Mouse (Mus musculus): Measurements from ENCODE around the gene Hes6. TPM values are rescaled to one million over a fixed set of nuclear protein-coding genes. Genes with fewer than 3 reads are reported as not detected.

Gene Hes6
- polyA plus RNA-seq, 1 experiment from 2014 or later: 127 TPM

DNA sequence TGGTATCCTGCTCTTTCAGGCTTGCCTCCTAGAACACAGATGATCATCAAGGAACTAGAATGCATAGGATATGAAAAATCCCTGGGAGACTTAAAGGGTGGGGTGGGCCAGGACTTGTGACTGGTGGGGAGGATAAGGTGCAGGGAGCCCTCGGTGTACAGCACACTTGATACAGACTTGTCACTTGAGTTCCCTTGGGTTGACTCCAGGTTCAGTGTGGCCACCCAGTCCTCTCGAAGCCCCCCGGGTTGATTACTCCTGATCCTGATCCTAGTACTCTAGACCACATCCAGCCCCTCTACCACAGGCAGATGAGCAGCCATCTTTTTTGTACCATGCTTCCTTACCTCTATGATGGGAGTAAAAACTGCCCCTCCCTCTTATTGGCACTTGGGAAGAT lies 41.1 kb upstream of the Hes6 start:
- H3K27me3 ChIP-seq: peaks cover 15% of the 10 kb centered on the region
- H3K36me3 ChIP-seq: no peaks in the 10 kb centered on the region
- H3K9me3 ChIP-seq: no peaks in the 10 kb centered on the region
- no peak for ATAC-seq (ENCODE audit: insufficient number of reproducible peaks, insufficient read depth, low FRiP score, low TSS enrichment, low read depth)
- H3K9ac ChIP-seq (replicated peaks): no peak overlapping the region
- peaks cover 33% of the 10 kb centered on the region for H3K4me1 ChIP-seq (replicated peaks)
- WGBS: 96% methylated on average over 3 of the region's 3 CpGs
- no peak overlapping the region for H3K4me3 ChIP-seq (replicated peaks)
- no peak overlapping the region for H3K4me2 ChIP-seq
- H3K27ac ChIP-seq: no peak overlapping the region

DNA sequence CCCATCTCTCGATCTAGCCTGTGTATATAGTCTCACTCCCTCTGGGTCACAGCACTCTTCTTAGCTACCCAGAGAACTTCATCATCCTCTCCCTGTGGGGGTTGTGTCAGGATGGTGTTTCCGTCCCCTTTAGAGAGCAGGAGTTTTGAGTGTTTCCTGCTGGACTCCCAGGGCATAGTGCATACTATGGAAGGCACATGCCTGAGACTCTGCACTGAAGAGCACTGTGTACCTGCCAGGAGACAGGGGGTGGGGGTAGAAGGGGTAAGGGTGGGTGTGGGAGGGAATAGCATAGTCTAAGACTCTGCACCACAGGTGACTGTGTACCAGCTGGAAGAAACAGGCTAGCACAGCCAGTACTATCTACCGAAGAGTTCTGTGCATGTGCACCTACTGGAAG lies 40.5 kb upstream of the Hes6 start:
- Histone ChIP-seq H3K4me1 (replicated peaks) (peaks cover 33% of the 10 kb centered on the region), H3K9ac (replicated peaks) (no peak overlapping the region)

DNA sequence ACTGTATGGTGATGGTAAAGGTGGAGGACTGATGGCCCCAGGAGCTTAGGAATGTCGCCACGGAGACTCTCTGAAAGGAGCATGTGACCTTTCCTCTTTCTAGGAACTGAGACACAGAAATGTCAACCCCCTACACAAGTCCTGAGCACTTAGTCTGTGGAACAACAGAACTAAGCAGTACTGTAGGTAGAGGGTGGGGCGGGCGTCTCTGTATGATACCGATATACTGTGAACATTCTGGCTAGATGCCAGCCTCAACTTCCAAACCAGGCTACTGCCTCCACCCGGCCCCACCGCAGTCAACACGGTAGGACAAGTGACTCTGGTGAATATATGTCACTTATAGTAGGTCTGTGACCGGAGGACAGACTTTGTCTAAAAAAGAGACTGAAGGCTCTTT lies 40.1 kb upstream of the Hes6 start:
- H3K36me3 ChIP-seq: no peaks in the 10 kb centered on the region
- H3K4me1 ChIP-seq (replicated peaks): peaks cover 33% of the 10 kb centered on the region
- ATAC-seq (ENCODE audit: insufficient number of reproducible peaks, insufficient read depth, low FRiP score, low TSS enrichment, low read depth): no peak
- 83% methylated on average over 9 of the region's 9 CpGs for WGBS
- no peak overlapping the region for H3K4me2 ChIP-seq
- H3K27me3 ChIP-seq: peaks cover 14% of the 10 kb centered on the region
- H3K9ac ChIP-seq (replicated peaks): no peak overlapping the region
- no peak overlapping the region for H3K4me3 ChIP-seq (replicated peaks)
- no peak overlapping the region for H3K27ac ChIP-seq
- H3K9me3 ChIP-seq: no peaks in the 10 kb centered on the region

More for the DNA sequence above, 40.5 kb upstream of the Hes6 start:
- H3K9me3 ChIP-seq: no peaks in the 10 kb centered on the region
- no peak overlapping the region for H3K4me3 ChIP-seq (replicated peaks)
- no peaks in the 10 kb centered on the region for H3K36me3 ChIP-seq
- no peak overlapping the region for H3K4me2 ChIP-seq
- 86% methylated on average over 3 of the region's 3 CpGs for WGBS
- H3K27me3 ChIP-seq: peaks cover 15% of the 10 kb centered on the region
- ATAC-seq (ENCODE audit: insufficient number of reproducible peaks, insufficient read depth, low FRiP score, low TSS enrichment, low read depth): no peak
- H3K27ac ChIP-seq: no peak overlapping the region

DNA sequence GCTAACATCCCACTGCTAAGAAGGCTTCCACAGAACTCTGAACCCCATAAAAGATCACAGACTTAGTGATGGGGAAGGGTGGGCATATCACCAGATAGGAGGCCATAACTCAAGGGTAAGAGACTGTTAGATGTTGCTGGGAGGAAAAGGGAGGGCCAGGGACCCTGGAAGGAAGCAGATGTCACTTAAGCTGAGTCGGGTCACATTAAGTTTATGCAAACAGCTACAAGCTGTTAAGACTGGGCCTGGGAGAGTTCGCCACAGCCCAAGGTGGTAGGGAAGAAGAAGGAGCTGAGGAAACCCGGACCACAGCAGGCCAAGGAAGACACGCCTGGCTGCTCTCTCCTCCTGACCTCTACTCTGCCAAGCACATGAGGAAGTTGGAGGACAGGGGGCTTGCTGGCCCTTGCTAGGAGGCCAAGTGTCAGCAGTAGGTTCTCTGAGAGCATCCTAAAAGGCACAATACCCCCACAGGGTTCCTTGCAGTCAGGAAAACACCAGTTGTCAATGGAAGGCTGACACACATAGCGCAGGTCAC lies 37.8 kb upstream of the Hes6 start:
- 59% methylated on average over 5 of the region's 5 CpGs for WGBS
- H3K27ac ChIP-seq: no peak overlapping the region

DNA sequence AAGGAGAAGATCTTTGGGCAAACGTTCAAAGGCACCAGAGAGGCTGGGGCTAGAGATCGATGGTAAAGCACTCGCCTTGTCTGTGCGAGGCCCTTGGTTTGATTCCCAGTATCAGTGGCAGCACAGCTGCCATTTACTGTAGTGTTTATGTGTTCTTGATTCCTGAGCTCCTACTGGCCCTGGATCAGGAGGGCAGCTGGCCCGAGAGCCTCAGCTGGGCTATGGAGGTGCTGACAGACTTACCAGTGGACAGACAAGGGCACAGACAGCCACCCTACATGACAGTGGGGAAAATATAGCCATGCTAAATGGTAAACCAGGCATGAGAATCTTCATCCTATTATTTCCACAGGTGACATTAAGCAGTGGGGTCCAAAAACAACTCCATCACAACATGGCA lies 37.0 kb upstream of the Hes6 start:
- peaks cover 10% of the 10 kb centered on the region for H3K4me1 ChIP-seq (replicated peaks)
- peaks cover 8% of the 10 kb centered on the region for H3K9me3 ChIP-seq
- H3K9ac ChIP-seq (replicated peaks): no peak overlapping the region
- no peak overlapping the region for H3K4me2 ChIP-seq
- no peak overlapping the region for H3K4me3 ChIP-seq (replicated peaks)
- H3K36me3 ChIP-seq: peaks cover 16% of the 10 kb centered on the region
- WGBS: 88% methylated on average over 5 of the region's 5 CpGs
- H3K27ac ChIP-seq: no peak overlapping the region
- H3K27me3 ChIP-seq: no peaks in the 10 kb centered on the region
- ATAC-seq (ENCODE audit: insufficient number of reproducible peaks, insufficient read depth, low FRiP score, low TSS enrichment, low read depth): no peak

More for the DNA sequence above, 37.8 kb upstream of the Hes6 start:
- Histone ChIP-seq H3K36me3 (peaks cover 16% of the 10 kb centered on the region), H3K9ac (replicated peaks) (no peak overlapping the region), H3K9me3 (peaks cover 8% of the 10 kb centered on the region), H3K4me3 (replicated peaks) (no peak overlapping the region), H3K4me1 (replicated peaks) (peaks cover 18% of the 10 kb centered on the region), H3K27me3 (no peaks in the 10 kb centered on the region), H3K4me2 (no peak overlapping the region)
- ATAC-seq (ENCODE audit: insufficient number of reproducible peaks, insufficient read depth, low FRiP score, low TSS enrichment, low read depth): no peak

DNA sequence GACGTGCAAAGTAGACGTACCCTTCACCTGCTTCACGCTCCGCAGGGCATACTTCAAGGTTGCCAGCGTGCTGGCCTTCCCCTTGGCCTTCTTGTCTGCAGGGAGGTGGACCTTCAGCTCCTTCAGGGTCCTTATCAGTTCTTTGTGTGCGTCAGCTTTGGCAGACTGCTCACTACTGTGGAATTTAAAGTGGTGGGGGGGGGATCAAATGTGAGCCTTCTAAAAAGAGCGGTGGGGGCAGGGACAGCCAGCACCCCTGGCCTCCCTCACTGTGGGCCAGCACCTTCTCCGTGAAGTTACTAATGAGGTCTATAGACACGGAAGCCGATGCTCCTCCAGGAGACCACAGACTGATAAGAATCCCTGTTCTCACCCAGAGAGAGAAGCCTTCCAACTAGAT lies 34.9 kb upstream of the Hes6 start:
- 0 out of 2 replicates have a peak, but pooled peaks cover 1% of the 10 kb centered on the region for H3K4me1 ChIP-seq (replicated peaks)
- no peaks in the 10 kb centered on the region; the same call in 1 of the 2 replicates for H3K27me3 ChIP-seq
- peaks cover 8% of the 10 kb centered on the region for H3K9me3 ChIP-seq
- H3K27ac ChIP-seq: no peak overlapping the region
- H3K4me2 ChIP-seq: no peak overlapping the region
- ATAC-seq (ENCODE audit: insufficient number of reproducible peaks, insufficient read depth, low FRiP score, low TSS enrichment, low read depth): no peak
- WGBS: 93% methylated on average over 10 of the region's 10 CpGs
- no peak overlapping the region for H3K9ac ChIP-seq (replicated peaks)
- H3K36me3 ChIP-seq: peaks cover 16% of the 10 kb centered on the region
- H3K4me3 ChIP-seq (replicated peaks): no peak overlapping the region

DNA sequence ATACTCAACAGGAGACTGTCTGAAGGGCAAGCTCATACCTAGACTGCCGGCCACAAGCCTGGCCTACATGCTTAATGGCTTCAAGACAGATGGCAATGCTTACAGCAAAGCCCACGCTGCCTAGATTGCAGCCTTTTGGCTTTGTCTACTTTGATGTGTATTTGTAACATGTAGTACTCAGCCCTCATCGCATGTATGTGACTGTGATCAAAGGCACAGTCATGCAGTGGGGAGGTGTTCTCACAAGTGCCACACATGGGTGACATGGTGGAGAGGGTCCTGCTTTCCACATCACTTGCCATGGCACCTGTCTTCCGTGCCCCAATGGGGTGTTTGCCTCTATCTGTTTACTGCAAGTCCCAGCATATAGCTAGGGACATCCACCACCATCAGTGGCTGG lies 32.7 kb upstream of the Hes6 start:
- Histone ChIP-seq H3K9ac (replicated peaks) (no peak overlapping the region), H3K9me3 (peaks cover 8% of the 10 kb centered on the region), H3K4me1 (replicated peaks) (0 out of 2 replicates have a peak, but pooled peaks cover 10% of the 10 kb centered on the region), H3K27me3 (no peaks in the 10 kb centered on the region; the same call in 1 of the 2 replicates), H3K4me2 (no peak overlapping the region), H3K4me3 (replicated peaks) (no peak overlapping the region), H3K27ac (no peak overlapping the region), H3K36me3 (peaks cover 16% of the 10 kb centered on the region)
- ATAC-seq (ENCODE audit: insufficient number of reproducible peaks, insufficient read depth, low FRiP score, low TSS enrichment, low read depth): no peak
- WGBS: 83% methylated on average over 4 of the region's 4 CpGs

DNA sequence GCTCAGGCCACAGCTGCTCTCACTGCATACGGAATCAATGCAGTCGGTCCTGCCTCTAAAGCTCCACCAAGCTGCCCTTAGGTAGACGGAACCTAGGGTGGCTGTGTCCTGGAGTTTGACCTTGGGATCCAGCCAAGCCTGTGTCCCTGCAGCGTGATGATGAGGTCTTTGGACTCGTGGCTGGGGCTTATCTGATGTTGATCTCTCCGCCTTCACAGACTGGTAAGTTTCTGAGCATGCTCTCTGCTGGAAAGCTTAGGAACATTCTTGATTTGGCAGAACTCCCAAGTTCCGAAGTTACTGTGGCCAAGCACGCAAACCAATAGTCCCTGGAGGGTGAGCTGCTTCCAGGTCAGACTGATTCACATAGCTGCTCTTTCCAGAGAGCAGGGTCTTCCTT lies 32.2 kb upstream of the Hes6 start:
- Histone ChIP-seq H3K4me1 (replicated peaks) (0 out of 2 replicates have a peak, but pooled peaks cover 10% of the 10 kb centered on the region), H3K36me3 (peaks cover 16% of the 10 kb centered on the region), H3K9me3 (peaks cover 8% of the 10 kb centered on the region), H3K27ac (no peak overlapping the region), H3K4me2 (no peak overlapping the region), H3K9ac (replicated peaks) (no peak overlapping the region), H3K4me3 (replicated peaks) (no peak overlapping the region), H3K27me3 (no peaks in the 10 kb centered on the region; the same call in 1 of the 2 replicates)
- WGBS: 83% methylated on average over 8 of the region's 8 CpGs
- no peak for ATAC-seq (ENCODE audit: insufficient number of reproducible peaks, insufficient read depth, low FRiP score, low TSS enrichment, low read depth)

DNA sequence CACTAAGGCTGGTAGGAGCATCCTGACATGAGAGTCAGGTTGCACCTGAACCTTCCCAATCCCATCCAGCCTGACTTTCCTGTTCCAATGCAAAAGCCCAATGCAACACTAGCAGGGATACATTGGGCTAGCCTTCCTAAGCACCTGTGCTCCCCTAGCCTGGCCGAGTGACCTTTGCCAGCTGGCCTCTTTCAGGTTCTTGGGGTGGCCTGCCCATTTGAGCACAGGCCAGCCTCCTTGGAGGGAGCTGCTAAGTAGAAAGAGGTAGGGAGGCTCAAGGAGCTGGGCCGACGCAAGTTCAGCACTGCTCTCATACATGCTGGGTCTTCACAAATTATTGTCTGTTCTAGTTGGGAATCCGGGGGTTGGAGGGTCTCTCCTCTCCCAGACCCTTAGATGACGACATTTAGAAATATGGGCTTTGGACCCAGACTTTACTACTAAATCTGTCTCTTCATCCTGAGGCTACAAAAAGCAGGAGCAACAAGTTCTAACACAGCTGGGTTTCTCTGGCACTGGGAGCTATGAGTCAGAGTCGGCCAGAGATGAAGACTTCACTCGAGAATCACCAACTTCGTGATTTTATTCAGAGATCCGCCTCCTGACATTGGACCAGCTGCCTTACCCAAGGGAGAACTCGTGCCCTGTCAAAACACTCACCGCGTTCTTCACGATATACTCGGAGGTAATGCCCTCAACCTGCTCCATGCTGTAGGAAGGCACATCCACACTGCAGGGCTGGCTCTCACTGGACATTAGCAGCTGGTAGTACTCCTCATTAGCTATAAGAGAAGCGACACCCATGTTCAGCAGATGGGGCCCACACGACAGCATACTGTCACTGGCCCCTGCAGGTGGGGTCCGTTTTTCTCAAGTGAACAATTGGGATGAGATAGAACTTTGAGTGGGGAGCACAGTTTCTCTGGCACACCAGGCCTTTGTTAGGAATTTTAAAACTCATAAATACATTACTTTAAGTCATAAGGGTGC lies 31.3 kb upstream of the Hes6 start:
- no peaks in the 10 kb centered on the region; the same call in 1 of the 2 replicates for H3K27me3 ChIP-seq
- H3K4me2 ChIP-seq: no peak overlapping the region
- H3K4me3 ChIP-seq (replicated peaks): no peak overlapping the region
- no peak overlapping the region for H3K27ac ChIP-seq
- H3K36me3 ChIP-seq: peaks cover 16% of the 10 kb centered on the region
- H3K4me1 ChIP-seq (replicated peaks): 0 out of 2 replicates have a peak, but pooled peaks cover 10% of the 10 kb centered on the region
- peaks cover 8% of the 10 kb centered on the region for H3K9me3 ChIP-seq
- no peak for ATAC-seq (ENCODE audit: insufficient number of reproducible peaks, insufficient read depth, low FRiP score, low TSS enrichment, low read depth)
- H3K9ac ChIP-seq (replicated peaks): 0 out of 2 replicates have a peak overlapping the region, but pooled peaks have one; percentile 12
- WGBS: 88% methylated on average over 17 of the region's 17 CpGs

DNA sequence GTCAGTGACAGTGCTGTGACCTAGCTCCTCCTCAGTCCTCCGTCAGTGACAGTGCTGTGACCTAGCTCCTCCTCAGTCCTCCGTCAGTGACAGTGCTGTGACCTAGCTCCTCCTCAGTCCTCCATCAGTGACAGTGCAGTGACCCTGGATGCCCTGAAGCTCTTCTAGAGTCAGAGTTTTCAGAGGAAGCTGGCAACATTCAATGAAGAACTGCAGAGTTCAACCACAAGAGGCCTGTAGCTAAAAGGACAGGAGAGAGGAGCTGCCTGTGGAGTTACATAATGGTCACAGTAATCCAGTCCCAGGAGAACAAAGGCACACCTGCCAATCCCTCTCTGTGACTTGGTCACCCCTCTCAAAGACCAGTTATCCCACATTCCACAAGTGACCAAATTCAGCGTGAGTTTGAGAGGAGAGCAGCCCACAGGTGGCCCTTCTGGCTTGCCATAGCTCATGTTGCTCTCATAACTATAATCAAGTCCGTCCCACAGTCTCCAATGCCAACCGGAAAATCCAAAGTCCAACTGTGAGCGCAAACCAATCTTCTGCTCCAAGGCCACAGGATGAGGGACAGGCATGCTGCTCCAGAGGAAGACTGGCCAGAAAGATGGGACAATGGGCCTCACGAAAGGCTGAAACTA lies 28.6 kb upstream of the Hes6 start:
- no peaks in the 10 kb centered on the region; the same call in 1 of the 2 replicates for H3K27me3 ChIP-seq
- no peak for ATAC-seq (ENCODE audit: insufficient number of reproducible peaks, insufficient read depth, low FRiP score, low TSS enrichment, low read depth)
- 85% methylated on average over 7 of the region's 7 CpGs for WGBS
- no peak overlapping the region for H3K4me3 ChIP-seq (replicated peaks)
- H3K9ac ChIP-seq (replicated peaks): no peak overlapping the region
- no peak overlapping the region for H3K27ac ChIP-seq
- no peak overlapping the region for H3K4me2 ChIP-seq
- 0 out of 2 replicates have a peak, but pooled peaks cover 10% of the 10 kb centered on the region for H3K4me1 ChIP-seq (replicated peaks)
- peaks cover 3% of the 10 kb centered on the region for H3K9me3 ChIP-seq
- H3K36me3 ChIP-seq: peaks cover 5% of the 10 kb centered on the region

DNA sequence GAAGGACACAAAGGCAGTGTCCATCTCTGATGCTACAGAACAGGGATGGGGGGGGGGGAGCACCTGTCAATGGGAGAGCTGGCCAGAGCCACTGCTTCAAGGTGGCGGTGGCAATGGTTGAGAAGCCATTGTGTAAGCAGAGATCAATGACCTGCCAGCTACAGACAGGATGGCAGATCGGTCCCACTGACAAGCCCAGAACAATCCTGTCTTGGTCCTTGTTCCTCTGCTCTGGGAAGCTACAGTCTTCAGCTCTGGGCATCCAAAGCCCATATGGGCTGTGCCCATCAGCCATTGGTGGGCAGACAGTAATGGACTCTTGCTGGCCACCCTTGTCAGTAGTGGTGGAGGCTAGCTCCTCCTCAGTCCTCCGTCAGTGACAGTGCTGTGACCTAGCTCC lies 28.0 kb upstream of the Hes6 start:
- 96% methylated on average over 3 of the region's 3 CpGs for WGBS

More for the DNA sequence above, 28.0 kb upstream of the Hes6 start:
- H3K36me3 ChIP-seq: no peaks in the 10 kb centered on the region
- no peak overlapping the region for H3K4me2 ChIP-seq
- no peak overlapping the region for H3K9ac ChIP-seq (replicated peaks)
- no peak for ATAC-seq (ENCODE audit: insufficient number of reproducible peaks, insufficient read depth, low FRiP score, low TSS enrichment, low read depth)
- H3K9me3 ChIP-seq: no peaks in the 10 kb centered on the region
- H3K4me3 ChIP-seq (replicated peaks): no peak overlapping the region
- no peak overlapping the region for H3K27ac ChIP-seq
- peaks cover 10% of the 10 kb centered on the region; the same call in 1 of the 2 replicates for H3K4me1 ChIP-seq (replicated peaks)
- no peaks in the 10 kb centered on the region; the same call in 1 of the 2 replicates for H3K27me3 ChIP-seq
